Mouse (Mus musculus): Measurements from ENCODE around the gene Lcat. TPM values are rescaled to one million over a fixed set of nuclear protein-coding genes. Genes with fewer than 3 reads are reported as not detected.

Lcat gene
- total RNA-seq, 2 experiments from 2014 or later = 1.3 to 1.9 TPM

- DNase-seq = no peak
Measured at GRCm38 (mm10) chr8:105889756-105890465, 53.3 kb downstream of the Lcat start.

Small RNA genes lying within 50 kb of the gene (microRNA-seq; reads per million reads assigned to microRNA genes)
- not detected for gene Mir7074

Other genes starting within 250 kb of the Lcat start
- gene Acd, start 242.3 kb downstream of the Lcat start, total RNA-seq (2021) = 10 to 100 TPM; 24.9 to 26.3 TPM
- gene Pard6a, start 242.2 kb downstream of the Lcat start, total RNA-seq (2021) = 10 to 100 TPM; 10.7 to 14.0 TPM
- not detected for gene 4933405L10Rik, start 235.7 kb downstream of the Lcat start, total RNA-seq (2021)
- gene Enkd1, start 235.2 kb downstream of the Lcat start, total RNA-seq (2021) = 1 to 10 TPM; 4.5 to 4.9 TPM
- gene Gfod2, start 184.7 kb downstream of the Lcat start, total RNA-seq (2021) = 10 to 100 TPM in 1 of 2 experiments, 1 to 10 TPM in 1; 9.7 to 10.3 TPM
- 10 to 100 TPM; 23.7 to 24.0 TPM for gene Ranbp10, start 116.0 kb downstream of the Lcat start, total RNA-seq (2021)
- gene Tsnaxip1, start 115.7 kb downstream of the Lcat start, total RNA-seq (2021) = not detected
- gene Cenpt, start 90.1 kb downstream of the Lcat start, total RNA-seq (2021) = 1 to 10 TPM; 4.3 to 9.6 TPM
- gene Thap11, start 88.2 kb downstream of the Lcat start, total RNA-seq (2021) = 10 to 100 TPM; 40.0 to 41.1 TPM
- gene Nutf2, start 82.8 kb downstream of the Lcat start, total RNA-seq (2021) = 10 to 100 TPM; 43.2 to 43.8 TPM
- 10 to 100 TPM; 31.6 to 38.2 TPM for gene Edc4, start 62.5 kb downstream of the Lcat start, total RNA-seq (2021)
- gene Nrn1l, start 49.8 kb downstream of the Lcat start, total RNA-seq (2021) = 1 to 10 TPM in 1 of 2 experiments, under 1 TPM in 1; 0.59 to 1.7 TPM
- gene Pskh1, start 42.9 kb downstream of the Lcat start, total RNA-seq (2021) = 10 to 100 TPM; 29.0 to 33.1 TPM
- gene Ctrl, start 9.5 kb downstream of the Lcat start, total RNA-seq (2021) = under 1 TPM; 0.66 to 0.76 TPM
- 10 to 100 TPM; 68.1 to 87.1 TPM for gene Psmb10, start 4.9 kb downstream of the Lcat start, total RNA-seq (2021)
- 10 to 100 TPM; 43.9 to 58.9 TPM for gene Slc12a4, start 22.7 kb upstream of the Lcat start, total RNA-seq (2021)
- gene Dpep3, start 36.0 kb upstream of the Lcat start, total RNA-seq (2021) = not detected
- 10 to 100 TPM; 16.0 to 19.3 TPM for gene Dus2, start 48.0 kb upstream of the Lcat start, total RNA-seq (2021)
- under 1 TPM in 1 of 2 experiments, not detected in 1; 0.30 TPM for gene Dpep2nb, start 62.6 kb upstream of the Lcat start, total RNA-seq (2021)
- gene Ddx28, start 68.5 kb upstream of the Lcat start, total RNA-seq (2021) = 10 to 100 TPM; 15.5 to 16.9 TPM
- gene Nfatc3, start 115.5 kb upstream of the Lcat start, total RNA-seq (2021) = 10 to 100 TPM; 37.3 to 48.0 TPM
- gene Esrp2, start 193.6 kb upstream of the Lcat start, total RNA-seq (2021) = 1 to 10 TPM; 1.1 to 3.5 TPM
- gene Pla2g15, start 207.0 kb upstream of the Lcat start, total RNA-seq (2021) = 10 to 100 TPM; 17.4 to 29.6 TPM
- 10 to 100 TPM; 28.4 to 33.1 TPM for gene Slc7a6, start 225.5 kb upstream of the Lcat start, total RNA-seq (2021)